Mouse (Mus musculus) cerebellum, postnatal 14 days (tissue): ENCODE results near the gene Atp5l.

Experiments
- DNase-seq, 2 experiments: peaks; one replicate each; pipeline ENCODE4 v3.0.0; 2021; ENCODE audit warnings: mixed read lengths in 2 of 2

The Atp5l gene

GRCm38 (mm10) chr9:44891210-44891609 lies 29.3 kb downstream of the Atp5l start:
- no peak for DNase-seq

DNA sequence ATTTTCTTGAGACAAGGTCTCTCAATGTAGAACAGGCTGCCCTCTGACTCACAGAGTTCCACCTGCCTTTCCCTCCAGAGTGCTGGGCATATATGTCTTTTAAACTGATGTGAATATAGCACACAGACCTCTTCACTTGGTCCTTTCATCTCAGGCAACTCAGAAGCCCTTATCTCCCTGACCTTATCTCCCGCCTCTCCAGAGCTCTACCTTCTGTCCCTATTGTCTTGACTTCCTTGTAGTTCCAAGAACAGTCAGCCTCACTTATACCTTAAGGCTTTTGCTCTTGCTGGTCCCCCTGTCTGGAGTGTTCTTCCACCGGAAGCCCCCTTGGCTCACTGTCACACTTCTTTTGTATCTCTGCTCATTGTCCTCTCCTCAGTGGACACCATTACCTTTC lies 30.4 kb downstream of the Atp5l start:
- no peak for DNase-seq

DNA sequence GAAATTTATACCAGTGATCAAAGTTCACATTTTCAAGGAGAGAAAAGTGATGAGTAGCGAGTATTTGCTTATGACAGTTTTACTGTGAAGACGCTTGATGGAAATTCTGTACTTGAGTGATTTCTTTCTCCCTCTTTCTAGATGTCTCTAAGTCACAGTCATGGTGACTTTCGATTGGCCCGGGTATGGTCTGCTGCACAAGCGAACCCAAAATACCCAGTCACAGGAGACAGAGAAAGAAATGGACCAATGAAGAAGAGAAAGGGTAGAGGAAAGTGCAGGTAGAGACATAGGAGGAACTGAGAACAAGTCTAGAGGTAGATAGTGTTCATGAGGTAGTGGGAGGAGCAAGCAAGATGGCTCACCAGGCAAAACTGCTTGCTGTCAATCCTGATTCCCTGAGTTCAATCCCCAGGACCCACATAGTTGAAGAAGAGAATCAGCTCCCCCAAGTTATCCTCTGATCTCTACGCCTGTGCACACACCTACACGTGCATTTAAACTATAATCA lies 32.4 kb downstream of the Atp5l start:
- DNase-seq = no peak

GRCm38 (mm10) chr9:44882981-44883569 lies 37.5 kb downstream of the Atp5l start:
- DNase-seq = peak; percentile 48 to 52

GRCm38 (mm10) chr9:44882436-44882980 lies 38.0 kb downstream of the Atp5l start:
- peak; percentile 69 to 71 for DNase-seq

- DNase-seq = peak; percentile 78 to 86
Observed at GRCm38 (mm10) chr9:44881941-44882435, 38.6 kb downstream of the Atp5l start.

GRCm38 (mm10) chr9:44881221-44881871 lies 39.2 kb downstream of the Atp5l start, which contains the start of gene Kmt2a:
Gene Kmt2a (minus strand): TSS chr9:44881296.
- DNase-seq = peak; percentile 100

- peak in 1 of 2 experiments; percentile 54 for DNase-seq
Observed at GRCm38 (mm10) chr9:44880309-44881081, 40.0 kb downstream of the Atp5l start.

DNA sequence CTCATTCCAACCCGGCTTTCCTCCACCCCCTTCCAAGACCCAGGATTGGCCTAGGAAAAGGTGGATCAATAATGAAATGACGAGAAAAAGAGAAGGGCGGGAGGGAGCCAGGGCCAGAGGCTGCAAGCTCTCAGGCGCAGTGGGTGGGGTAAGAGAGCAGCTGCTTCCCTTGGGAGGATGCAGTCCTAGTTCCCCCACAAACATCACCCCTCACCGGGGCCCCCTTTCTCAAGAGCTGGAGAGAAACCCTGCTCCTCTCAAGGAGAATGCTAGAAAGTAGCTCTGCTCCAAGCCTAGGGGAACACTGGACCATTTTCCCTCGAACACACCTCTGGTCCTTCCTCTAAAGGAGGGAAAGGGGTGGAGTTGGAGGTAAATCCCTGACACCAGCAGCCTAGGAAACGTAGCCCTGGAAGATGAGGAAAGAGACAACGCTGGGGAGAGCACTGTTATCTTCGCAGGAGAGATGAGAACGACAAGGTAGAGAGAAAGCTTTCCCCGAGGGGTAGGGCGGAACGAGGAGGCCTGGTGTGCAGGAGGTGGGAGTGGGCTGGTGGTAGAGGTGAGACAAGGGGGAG lies 40.8 kb downstream of the Atp5l start:
- DNase-seq = peak; percentile 25 to 32

GRCm38 (mm10) chr9:44878776-44879500 lies 41.6 kb downstream of the Atp5l start:
- DNase-seq = no peak

GRCm38 (mm10) chr9:44877686-44878085 lies 42.9 kb downstream of the Atp5l start:
- no peak for DNase-seq

GRCm38 (mm10) chr9:44875476-44875875 lies 45.1 kb downstream of the Atp5l start:
- no peak for DNase-seq

DNA sequence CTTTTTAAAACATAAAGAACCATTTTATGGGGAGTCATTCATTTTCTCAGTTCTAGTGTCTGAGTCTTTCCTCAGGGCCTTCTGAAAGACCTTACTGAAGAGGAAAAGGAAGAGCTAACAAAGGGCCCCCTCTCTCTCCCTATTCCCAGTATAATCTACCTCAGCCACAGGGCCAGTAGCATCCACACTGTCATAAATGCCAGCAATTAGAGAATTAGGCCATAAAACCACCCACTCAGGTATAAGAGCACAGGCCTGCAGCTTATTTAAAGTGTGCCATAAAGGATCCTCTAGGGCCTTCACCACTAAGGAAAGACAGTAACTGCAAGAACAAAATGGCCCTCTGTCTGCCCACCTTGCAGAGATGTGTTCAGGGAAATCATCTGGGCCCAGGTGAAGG lies 46.3 kb downstream of the Atp5l start:
- DNase-seq = no peak

DNA sequence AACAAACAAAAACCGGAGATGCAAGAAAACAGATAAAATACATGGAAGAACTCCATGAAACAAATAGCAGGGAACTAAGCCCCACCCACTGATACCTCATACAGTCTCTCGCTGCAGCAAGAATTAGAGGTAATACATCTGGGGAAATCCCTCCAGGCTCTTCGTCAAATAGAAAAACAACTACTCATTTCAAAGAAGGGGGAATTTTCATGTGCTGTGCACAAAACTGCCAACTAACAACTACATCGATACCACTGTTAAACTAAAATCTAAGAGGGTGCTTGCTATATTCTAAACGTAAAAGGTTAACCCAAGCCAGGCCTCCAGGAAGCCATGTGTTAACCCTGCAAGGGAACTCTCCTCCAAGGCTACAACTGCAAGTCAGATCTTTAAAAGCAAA lies 46.9 kb downstream of the Atp5l start:
- no peak for DNase-seq

DNA sequence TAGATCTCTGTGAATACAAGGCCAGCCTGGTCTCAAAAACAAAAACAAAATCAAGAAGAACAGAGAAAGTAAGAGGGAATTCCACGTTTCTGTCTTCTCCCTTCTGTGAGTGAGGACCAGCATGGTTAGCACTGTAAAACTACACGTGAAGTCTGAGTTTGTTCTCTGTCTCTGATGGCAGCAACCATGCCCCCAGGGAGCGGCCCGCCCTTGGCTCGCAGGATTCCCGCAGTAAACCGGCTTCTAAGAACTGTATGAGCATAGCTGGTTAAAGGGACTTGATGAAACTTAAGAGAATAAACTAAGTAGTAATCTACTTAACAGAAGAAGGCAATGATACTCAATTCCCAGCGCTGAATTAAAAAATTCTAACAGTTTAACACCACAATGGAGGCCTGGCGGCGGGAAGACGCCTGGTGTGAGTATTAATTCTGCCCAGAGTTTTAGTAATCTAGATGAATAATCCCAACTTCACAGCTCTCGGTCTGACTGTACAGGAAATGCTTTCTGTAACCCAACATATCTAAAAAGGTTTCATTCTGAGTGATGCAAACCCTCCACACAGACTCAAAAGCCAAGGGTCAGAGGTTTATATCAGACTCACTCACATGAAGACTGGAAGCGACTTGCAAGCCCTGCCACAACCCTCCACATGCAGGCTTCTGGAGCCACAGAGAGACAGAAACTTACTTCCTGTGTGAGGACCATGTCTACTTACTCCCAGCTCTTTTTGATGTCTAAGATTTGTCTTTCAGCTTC lies 52.0 kb downstream of the Atp5l start:
- no peak for DNase-seq

DNA sequence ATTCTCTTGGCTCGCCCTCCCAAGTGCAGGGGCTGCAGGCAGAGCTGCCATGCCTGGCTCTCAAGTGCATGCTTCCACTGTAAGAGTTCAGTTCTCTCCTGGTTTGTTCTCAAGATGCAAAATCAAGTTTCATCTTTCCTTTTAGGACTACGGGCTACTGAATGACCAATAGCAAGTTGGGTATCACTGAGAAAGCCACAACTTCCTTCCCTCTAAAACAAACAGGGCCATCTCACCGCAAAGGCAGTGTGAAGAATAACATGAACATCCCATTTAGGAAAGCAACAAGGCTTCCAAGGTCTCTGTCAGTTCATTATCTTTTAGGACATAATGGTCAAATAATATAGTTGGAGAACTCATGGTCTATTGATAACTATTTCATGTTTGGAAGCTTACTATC lies 52.9 kb downstream of the Atp5l start:
- no peak for DNase-seq

GRCm38 (mm10) chr9:44866501-44867240 lies 53.9 kb downstream of the Atp5l start:
- no peak for DNase-seq
